Comparison of ENCODE assay signal across 7 mouse cellular contexts in the genomic region with DNA sequence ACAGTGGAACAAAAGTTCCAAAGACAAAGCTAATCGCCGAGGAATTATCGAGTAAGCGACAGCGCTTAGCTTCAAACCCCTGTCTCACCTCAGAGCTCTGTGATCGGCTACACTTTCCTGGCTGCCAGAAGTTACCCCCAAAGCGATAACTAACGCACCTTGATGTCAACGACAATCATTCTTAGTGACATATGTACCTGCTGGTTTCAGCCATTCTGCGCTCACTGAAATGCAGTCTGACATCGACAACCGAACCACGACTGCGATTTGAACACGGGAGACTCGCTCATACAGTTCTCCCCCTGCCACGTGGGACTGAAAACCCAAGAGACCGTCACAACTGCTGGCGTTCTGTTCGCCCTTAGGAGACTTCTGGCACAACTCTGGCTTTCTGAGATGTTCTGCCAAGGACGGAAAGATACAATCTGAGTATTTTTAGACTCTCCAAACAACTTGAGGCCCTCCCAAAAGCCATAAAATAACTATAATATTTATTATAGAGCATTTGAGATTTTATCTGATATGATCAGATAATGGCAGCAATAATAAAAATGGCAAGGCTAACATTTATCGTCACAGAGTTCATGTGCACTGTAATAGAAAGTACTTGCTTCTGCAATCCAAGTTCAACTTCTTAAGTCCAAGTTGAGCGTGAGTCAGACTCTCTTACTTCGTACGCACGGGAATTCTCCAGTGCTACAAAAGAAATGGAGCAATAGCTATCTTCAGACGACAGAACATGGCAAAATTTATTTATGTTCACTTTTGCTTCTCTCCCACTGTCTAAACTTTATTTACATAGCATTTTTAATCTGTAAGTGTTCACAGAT. TPM values are rescaled to one million over a fixed set of nuclear protein-coding genes. Genes with fewer than 3 reads are reported as not detected.
DNase-seq lines count a peak whose midpoint lies in the region; ATAC-seq and TF ChIP-seq lines count a peak whose summit lies in the region.

No protein-coding gene starts in this region.

- in situ Hi-C loops in CH12.LX (cut with MboI; ENCODE audit: low pct_ligation_motif_present, low pct_unique_long_range_greater_than_20kb, low sequenced_read_pairs) = loop anchor here (5.0 to 25.0 kb wide), 3 partner anchors 37 to 717 kb away; no protein-coding TSS in a partner anchor

- no peaks in the 10 kb centered on the region for H3K9me3 ChIP-seq in CH12.LX (replicated peaks; ENCODE audit: low read length)
- H3K9me3 ChIP-seq in limb, embryonic 14.5 days (ENCODE audit: control insufficient read depth, low read length) = no peaks in the 10 kb centered on the region

- H3K27me3 ChIP-seq in CH12.LX (replicated peaks) = no peaks in the 10 kb centered on the region
- H3K27me3 ChIP-seq in limb, embryonic 14.5 days (ENCODE audit: control insufficient read depth, insufficient read depth, low read length) = no peaks in the 10 kb centered on the region
- H3K27me3 ChIP-seq in myocyte (ENCODE audit: control insufficient read depth, insufficient read depth, insufficient read length) = no peaks in the 10 kb centered on the region

- H3K36me3 ChIP-seq in CH12.LX (replicated peaks in 1 of 2; ENCODE audit: control insufficient read depth in 1 of 2, insufficient read depth in 1 of 2, low read length in 1 of 2) (no peaks in the 10 kb centered on the region), myocyte (ENCODE audit: control insufficient read depth, insufficient read depth) (no peaks in the 10 kb centered on the region)
- H3K36me3 ChIP-seq in limb, embryonic 14.5 days (ENCODE audit: control insufficient read depth, insufficient read depth, low read length) = no peaks in the 10 kb centered on the region

- peak overlapping the region; percentile 17 for H3K4me2 ChIP-seq in CH12.LX (ENCODE audit: insufficient read depth, low read depth, poor library complexity, severe bottlenecking)
- peak overlapping the region; percentile 45 for H3K4me2 ChIP-seq in limb, embryonic 14.5 days (replicated peaks; ENCODE audit: low read depth, low read length, severe bottlenecking)
- peak overlapping the region; percentile 87 for H3K4me2 ChIP-seq in myocyte (ENCODE audit: low read depth)

- 0 out of 2 replicates have a peak overlapping the region, but pooled peaks have one; percentile 25 for H3K9ac ChIP-seq in CH12.LX (ENCODE audit: insufficient read depth, low read depth)
- H3K9ac ChIP-seq in limb, embryonic 14.5 days (ENCODE audit: low read depth, low read length, severe bottlenecking) = peak overlapping the region; percentile 21

- H3K79me2 ChIP-seq in CH12.LX (replicated peaks; ENCODE audit: control insufficient read depth, extremely low read depth, insufficient read depth, poor library complexity, severe bottlenecking) = no peaks in the 10 kb centered on the region
- H3K79me2 ChIP-seq in myocyte (ENCODE audit: control insufficient read depth, insufficient read depth) = no peaks in the 10 kb centered on the region

- no peak overlapping the region for H3K27ac ChIP-seq in CH12.LX (ENCODE audit: insufficient read depth, low read depth)
- no peak overlapping the region for H3K27ac ChIP-seq in limb, embryonic 14.5 days (replicated peaks; ENCODE audit: low read depth, low read length)

- H3ac ChIP-seq in myocyte (ENCODE audit: control insufficient read depth, insufficient read length) = no peak overlapping the region

- TF ChIP-seq POLR2A in CH12.LX (IDR thresholded peaks at IDR 0.05; ENCODE audit: low read depth, low read length) = peak; percentile 41; the same call in 1 of the 2 replicates
- no peak for TF ChIP-seq POLR2A in limb, embryonic 14.5 days (IDR thresholded peaks at IDR 0.05; ENCODE audit: borderline replicate concordance, extremely low read depth, insufficient read depth, insufficient read length)
- no peak for TF ChIP-seq POLR2A in myocyte (IDR thresholded peaks at IDR 0.05; ENCODE audit: insufficient read length, low read depth)

- TF ChIP-seq RAD21 in CH12.LX (IDR thresholded peaks at IDR 0.05; ENCODE audit: low read depth, low read length) = no peak

- TF ChIP-seq EP300 in CH12.LX (IDR thresholded peaks at IDR 0.05; ENCODE audit: low read length) = peak; percentile 23; the same call in 1 of the 2 replicates

- peaks cover 4 to 20% of the 10 kb centered on the region in 2 experiments; a peak in 3 of 4 replicates for H3K4me1 ChIP-seq in CH12.LX (ENCODE audit: control insufficient read depth in 1 of 2, insufficient read depth in 2 of 2)
- peaks cover 5% of the 10 kb centered on the region; the same call in 1 of the 2 replicates for H3K4me1 ChIP-seq in limb, embryonic 14.5 days (ENCODE audit: control insufficient read depth, insufficient read depth, low read length)

- no peak for TF ChIP-seq CTCF in CH12.LX (conservative IDR thresholded peaks at IDR 0.05 in 1 of 2, IDR thresholded peaks at IDR 0.05 in 1 of 2; ENCODE audit: low read depth in 2 of 2, low read length in 2 of 2)

- DNase-seq in CH12.LX (ENCODE audit: extremely low read depth) (peak; percentile 58), MN1 (ENCODE audit: low spot score) (peak; percentile 44)
- DNase-seq in gonadal fat pad, adult 2 months (ENCODE audit: low read depth) = peak; percentile 77
- no peak for DNase-seq in limb, embryonic 14.5 days (ENCODE audit: low spot score)
- DNase-seq in thymus, postnatal 10 days (ENCODE audit: low spot score in 2 of 2) = no peak
- no peak for DNase-seq in right cerebral cortex, postnatal 14 days

- WGBS in limb, embryonic 14.5 days = 21% methylated on average over 27 of the region's 27 CpGs

- dilution Hi-C loops in CH12.LX (cut with MboI; ENCODE audit: extremely low pct_ligation_motif_present, extremely low pct_unique_long_range_greater_than_20kb, low sequenced_read_pairs) = no loop called here

- peak overlapping the region; percentile 52 to 55 (median 53) for H3K4me3 ChIP-seq in CH12.LX (replicated peaks in 1 of 3; ENCODE audit: low read depth in 2 of 3, low read length in 2 of 3, poor library complexity in 1 of 3)
- peak overlapping the region; percentile 27 for H3K4me3 ChIP-seq in limb, embryonic 14.5 days (replicated peaks; ENCODE audit: low read length)
- H3K4me3 ChIP-seq in myocyte = peak overlapping the region; percentile 15

- no peak for ATAC-seq in limb, embryonic 14.5 days (ENCODE audit: low FRiP score, low read depth)

TF ChIP-seq in CH12.LX, 34 proteins besides CTCF, POLR2A, EP300 and RAD21 (continues in another document):
- TF ChIP-seq BHLHE40 (IDR thresholded peaks at IDR 0.05; ENCODE audit: low read depth, low read length) = peak; percentile 5; the same call in 1 of the 2 replicates
- TF ChIP-seq UBTF (IDR thresholded peaks at IDR 0.05; ENCODE audit: low read depth, low read length) = 0 out of 2 replicates have a peak, but pooled peaks have one; percentile 41
- 0 out of 2 replicates have a peak, but pooled peaks have one; percentile 89 for TF ChIP-seq CHD1 (IDR thresholded peaks at IDR 0.05; ENCODE audit: low read depth, low read length)
- TF ChIP-seq MAFK (IDR thresholded peaks at IDR 0.05; ENCODE audit: insufficient replicate concordance, low read length) = no peak
- peak; percentile 97 for TF ChIP-seq MXI1 (IDR thresholded peaks at IDR 0.05; ENCODE audit: low read depth, low read length)
- peak; percentile 28; the same call in 1 of the 2 replicates for TF ChIP-seq IRF4 (IDR thresholded peaks at IDR 0.05; ENCODE audit: low read depth, low read length)
- 0 out of 2 replicates have a peak, but pooled peaks have one; percentile 25 for TF ChIP-seq ELF1 (IDR thresholded peaks at IDR 0.05; ENCODE audit: low read depth, low read length)
- peak; percentile 40; the same call in 1 of the 2 replicates for TF ChIP-seq TCF12 (IDR thresholded peaks at IDR 0.05; ENCODE audit: low read depth, low read length)
- peak; percentile 90 for TF ChIP-seq MAX (IDR thresholded peaks at IDR 0.05; ENCODE audit: low read length)
- peak; percentile 93 for TF ChIP-seq MYC (IDR thresholded peaks at IDR 0.05; ENCODE audit: low read depth, low read length)
- TF ChIP-seq SIN3A (IDR thresholded peaks at IDR 0.05; ENCODE audit: low read length) = peak; percentile 98

TF ChIP-seq in myocyte, 11 proteins besides CTCF, POLR2A, EP300 and RAD21:
- no peak for TF ChIP-seq TCF12 (IDR thresholded peaks at IDR 0.05; ENCODE audit: insufficient read depth, poor library complexity, severe bottlenecking)

RNA-seq across cellular contexts. Expression of gene Rbm34, which starts 8.4 kb away (rescaled TPM):
- 24.8 and 29.8 TPM in 2 replicates for total RNA-seq in CH12.LX (2012; rRNA removed)
- 42.7 and 47.2 TPM in 2 replicates for total RNA-seq in CH12.LX (2014; rRNA removed)
- 42.3 and 52.4 TPM in 2 replicates for polyA plus RNA-seq in CH12.LX (2012; ENCODE audit: insufficient read length, low read depth)
- 2.3 and 2.9 TPM in 2 replicates for polyA plus RNA-seq in gonadal fat pad, adult 2 months (2012; rRNA removed)
- polyA plus RNA-seq in limb, embryonic 14.5 days (2012; rRNA removed) = 7.3 and 12.8 TPM in 2 replicates
- polyA plus RNA-seq in limb, embryonic 14.5 days (2014; fragmentation: Nextera tagmentation; extraction: Ambion mirVana) = 25.4 and 25.9 TPM in 2 replicates
- polyA plus RNA-seq in myocyte (2012; fragmentation: generic; extraction: Trizol) = 4.9 TPM

RNA-seq across cellular contexts. Expression of gene Tomm20, which starts 33.7 kb away (rescaled TPM):
- total RNA-seq in CH12.LX (2012; rRNA removed) = 337 and 394 TPM in 2 replicates
- total RNA-seq in CH12.LX (2014; rRNA removed) = 130 and 151 TPM in 2 replicates
- 513 TPM in 2 replicates for polyA plus RNA-seq in CH12.LX (2012; ENCODE audit: insufficient read length, low read depth)
- 71.1 and 139 TPM in 2 replicates for polyA plus RNA-seq in gonadal fat pad, adult 2 months (2012; rRNA removed)
- polyA plus RNA-seq in limb, embryonic 14.5 days (2012; rRNA removed) = 75.8 and 251 TPM in 2 replicates
- polyA plus RNA-seq in limb, embryonic 14.5 days (2014; fragmentation: Nextera tagmentation; extraction: Ambion mirVana) = 208 and 210 TPM in 2 replicates
- 327 TPM for polyA plus RNA-seq in myocyte (2012; fragmentation: generic; extraction: Trizol)

Comparison
In these comparisons a context has a peak if more than half of its experiments do, and no peak if none do; other contexts are left out.
1. DNase-seq: peak in CH12.LX (single experiment), MN1 (single experiment) and gonadal fat pad, adult 2 months (single experiment); none in limb, embryonic 14.5 days (single experiment), thymus, postnatal 10 days (0 of 2) and right cerebral cortex, postnatal 14 days (single experiment).
2. H3K4me2 ChIP-seq: peak in every context shown above with its lines; median percentile 87 in myocyte; 45 in limb, embryonic 14.5 days; 17 in CH12.LX.
3. Peak in every context shown above with its lines, with median percentiles within 50 percentile points of each other: H3K4me3 ChIP-seq.